Mouse (Mus musculus) cerebellum, postnatal 36 days (tissue): ENCODE measurements at regions not wholly inside any gene's neighbourhood (a gene's known extent, or its start where the extent isn't known, plus 50 kb on each side); places are given as distances from the start of the nearest gene placed in this dataset.

Source experiments
- DNase-seq, 2 experiments: peaks; one replicate each; pipeline ENCODE4 v3.0.0; 2021 to 2022; ENCODE audit warnings: mixed read lengths in 2 of 2

- DNase-seq: no peak
Measured at GRCm38 (mm10) chr3:119892533-119893164, 108.4 kb upstream of the Ptbp2 start.

GRCm38 (mm10) chr3:119890911-119891310, 106.6 kb upstream of the Ptbp2 start:
- no peak for DNase-seq

GRCm38 (mm10) chr3:119888487-119888886, 104.2 kb upstream of the Ptbp2 start:
- DNase-seq: no peak

- no peak for DNase-seq
Measured at GRCm38 (mm10) chr3:119876395-119876794, 92.1 kb upstream of the Ptbp2 start.

GRCm38 (mm10) chr3:119875061-119875460, 90.8 kb upstream of the Ptbp2 start:
- DNase-seq: no peak

GRCm38 (mm10) chr3:119862194-119862957, 78.1 kb upstream of the Ptbp2 start:
- no peak for DNase-seq
